Mouse (Mus musculus): ENCODE measurements at regions not wholly inside any gene's neighbourhood (a gene's known extent, or its start where the extent isn't known, plus 50 kb on each side); places are given as distances from the start of the nearest gene placed in this dataset.

- TF ChIP-seq CTCF (IDR thresholded peaks at IDR 0.05; ENCODE audit: low read depth) (no peak), EP300 (IDR thresholded peaks at IDR 0.05; ENCODE audit: low read depth) (no peak)
Observed at GRCm38 (mm10) chr11:112045353-112045752, 736.7 kb upstream of the Sox9 start.
